Mouse (Mus musculus): ENCODE measurements around the gene Etv3. TPM values are rescaled to one million over a fixed set of nuclear protein-coding genes. Genes with fewer than 3 reads are reported as not detected.
"Not testable (repeated sequence)": the region's sequence is repeated elsewhere in the genome, so short reads cannot be mapped to it uniquely, and the experiment has no call there.

Gene Etv3
- polyA plus RNA-seq (2016; fragmentation: Nextera tagmentation; extraction: Ambion mirVana): 14.1 and 15.4 TPM in 2 replicates

- H3K4me3 ChIP-seq: peak within 1 kb of the TSS; percentile 99
- peak; percentile 99 for ATAC-seq (ENCODE audit: low FRiP score)
- no peaks in the 10 kb centered on the region for H3K9me3 ChIP-seq (replicated peaks)
- peaks cover 30% of the 10 kb centered on the region for H3K36me3 ChIP-seq
- peak within 1 kb of the TSS; percentile 83 for H3K4me2 ChIP-seq (replicated peaks)
- peak within 1 kb of the TSS; percentile 99 for H3K9ac ChIP-seq
- peak within 1 kb of the TSS; percentile 73 for H3K27ac ChIP-seq
- peaks cover 14% of the 10 kb centered on the region for H3K4me1 ChIP-seq
- WGBS: 7% methylated on average over 62 of the region's 64 CpGs
- H3K27me3 ChIP-seq: no peaks in the 10 kb centered on the region
Measured at GRCm38 (mm10) chr3:87525043-87525836, at the start of gene Etv3. TSS of gene Etv3 (plus strand) at chr3:87525407.

- H3K4me1 ChIP-seq; H3K27ac ChIP-seq; ATAC-seq (ENCODE audit: low FRiP score); H3K9ac ChIP-seq; H3K4me3 ChIP-seq; H3K27me3 ChIP-seq; H3K4me2 ChIP-seq (replicated peaks); H3K9me3 ChIP-seq (replicated peaks); H3K36me3 ChIP-seq: not testable (repeated sequence)
- WGBS: 85% methylated on average over 3 of the region's 3 CpGs
Measured at GRCm38 (mm10) chr3:87477948-87478347, 47.3 kb upstream of the Etv3 start.

- H3K36me3 ChIP-seq; H3K4me2 ChIP-seq (replicated peaks): not testable (repeated sequence)
Measured at GRCm38 (mm10) chr3:87478596-87478995, 46.6 kb upstream of the Etv3 start.

GRCm38 (mm10) chr3:87479230-87479629 lies 46.0 kb upstream of the Etv3 start:
- not testable (repeated sequence) for H3K27me3 ChIP-seq; H3K27ac ChIP-seq; H3K9ac ChIP-seq; H3K4me1 ChIP-seq; H3K4me2 ChIP-seq (replicated peaks); ATAC-seq (ENCODE audit: low FRiP score); H3K9me3 ChIP-seq (replicated peaks); H3K36me3 ChIP-seq; H3K4me3 ChIP-seq

More at GRCm38 (mm10) chr3:87478596-87478995, 46.6 kb upstream of the Etv3 start:
- H3K4me3 ChIP-seq; H3K9ac ChIP-seq; H3K4me1 ChIP-seq; H3K27me3 ChIP-seq; H3K27ac ChIP-seq; ATAC-seq (ENCODE audit: low FRiP score); H3K9me3 ChIP-seq (replicated peaks): not testable (repeated sequence)
- 88% methylated on average over 6 of the region's 6 CpGs for WGBS

GRCm38 (mm10) chr3:87487392-87487791 lies 37.8 kb upstream of the Etv3 start:
- no peak overlapping the region for H3K4me2 ChIP-seq (replicated peaks)
- H3K27me3 ChIP-seq: no peaks in the 10 kb centered on the region
- H3K9ac ChIP-seq: no peak overlapping the region
- H3K9me3 ChIP-seq (replicated peaks): no peaks in the 10 kb centered on the region
- WGBS: 88% methylated on average over 4 of the region's 4 CpGs
- no peaks in the 10 kb centered on the region for H3K4me1 ChIP-seq
- no peak overlapping the region for H3K4me3 ChIP-seq
- ATAC-seq (ENCODE audit: low FRiP score): no peak
- no peaks in the 10 kb centered on the region for H3K36me3 ChIP-seq
- no peak overlapping the region for H3K27ac ChIP-seq

- no peak overlapping the region for H3K27ac ChIP-seq
- H3K27me3 ChIP-seq: no peaks in the 10 kb centered on the region
- no peak overlapping the region for H3K4me2 ChIP-seq (replicated peaks)
- ATAC-seq (ENCODE audit: low FRiP score): no peak
- no peaks in the 10 kb centered on the region for H3K9me3 ChIP-seq (replicated peaks)
- H3K4me3 ChIP-seq: no peak overlapping the region
- no peaks in the 10 kb centered on the region for H3K4me1 ChIP-seq
- H3K9ac ChIP-seq: no peak overlapping the region
- H3K36me3 ChIP-seq: no peaks in the 10 kb centered on the region
- 59% methylated on average over 2 of the region's 2 CpGs for WGBS
Measured at GRCm38 (mm10) chr3:87487911-87488310, 37.3 kb upstream of the Etv3 start.

GRCm38 (mm10) chr3:87498266-87498665 lies 26.9 kb upstream of the Etv3 start:
- no peak overlapping the region for H3K4me3 ChIP-seq

GRCm38 (mm10) chr3:87499072-87499471 lies 26.1 kb upstream of the Etv3 start:
- 19% methylated on average over 3 of the region's 3 CpGs for WGBS
- H3K27me3 ChIP-seq: no peaks in the 10 kb centered on the region
- H3K36me3 ChIP-seq: no peaks in the 10 kb centered on the region
- H3K9ac ChIP-seq: no peak overlapping the region
- no peak for ATAC-seq (ENCODE audit: low FRiP score)
- H3K4me1 ChIP-seq: no peaks in the 10 kb centered on the region
- no peak overlapping the region for H3K27ac ChIP-seq
- no peak overlapping the region for H3K4me2 ChIP-seq (replicated peaks)
- no peaks in the 10 kb centered on the region for H3K9me3 ChIP-seq (replicated peaks)
- H3K4me3 ChIP-seq: no peak overlapping the region

More at GRCm38 (mm10) chr3:87498266-87498665, 26.9 kb upstream of the Etv3 start:
- no peak overlapping the region for H3K4me2 ChIP-seq (replicated peaks)
- no peaks in the 10 kb centered on the region for H3K36me3 ChIP-seq
- WGBS: 80% methylated on average over 9 of the region's 9 CpGs
- H3K9ac ChIP-seq: no peak overlapping the region
- no peaks in the 10 kb centered on the region for H3K27me3 ChIP-seq
- no peaks in the 10 kb centered on the region for H3K9me3 ChIP-seq (replicated peaks)
- no peaks in the 10 kb centered on the region for H3K4me1 ChIP-seq
- no peak for ATAC-seq (ENCODE audit: low FRiP score)
- H3K27ac ChIP-seq: no peak overlapping the region

- no peaks in the 10 kb centered on the region for H3K9me3 ChIP-seq (replicated peaks)
- no peak overlapping the region for H3K27ac ChIP-seq
- H3K36me3 ChIP-seq: no peaks in the 10 kb centered on the region
- H3K27me3 ChIP-seq: no peaks in the 10 kb centered on the region
- ATAC-seq (ENCODE audit: low FRiP score): no peak
- no peak overlapping the region for H3K4me2 ChIP-seq (replicated peaks)
- no peak overlapping the region for H3K4me3 ChIP-seq
- H3K4me1 ChIP-seq: no peaks in the 10 kb centered on the region
- H3K9ac ChIP-seq: 0 out of 2 replicates have a peak overlapping the region, but pooled peaks have one; percentile 18
- 81% methylated on average over 24 of the region's 24 CpGs for WGBS
Measured at GRCm38 (mm10) chr3:87500088-87501055, 24.8 kb upstream of the Etv3 start.

- 72% methylated on average over 8 of the region's 8 CpGs for WGBS
- H3K9me3 ChIP-seq (replicated peaks): no peaks in the 10 kb centered on the region
- no peak overlapping the region for H3K4me3 ChIP-seq
- no peak overlapping the region for H3K9ac ChIP-seq
- H3K36me3 ChIP-seq: no peaks in the 10 kb centered on the region
- H3K4me2 ChIP-seq (replicated peaks): no peak overlapping the region
- no peak for ATAC-seq (ENCODE audit: low FRiP score)
- H3K27ac ChIP-seq: no peak overlapping the region
- no peaks in the 10 kb centered on the region for H3K27me3 ChIP-seq
- no peaks in the 10 kb centered on the region for H3K4me1 ChIP-seq
Measured at GRCm38 (mm10) chr3:87501151-87501550, 24.1 kb upstream of the Etv3 start.

- Histone ChIP-seq H3K4me3 (no peak overlapping the region), H3K4me2 (replicated peaks) (no peak overlapping the region), H3K27me3 (no peaks in the 10 kb centered on the region), H3K9ac (no peak overlapping the region), H3K27ac (no peak overlapping the region), H3K36me3 (no peaks in the 10 kb centered on the region), H3K9me3 (replicated peaks) (no peaks in the 10 kb centered on the region), H3K4me1 (no peaks in the 10 kb centered on the region)
- ATAC-seq (ENCODE audit: low FRiP score): no peak
- 92% methylated on average over 6 of the region's 6 CpGs for WGBS
Measured at GRCm38 (mm10) chr3:87502771-87503170, 22.4 kb upstream of the Etv3 start.

GRCm38 (mm10) chr3:87504330-87504729 lies 20.9 kb upstream of the Etv3 start:
- H3K9ac ChIP-seq: no peak overlapping the region
- WGBS: 31% methylated on average over 7 of the region's 7 CpGs
- no peaks in the 10 kb centered on the region for H3K36me3 ChIP-seq
- 0 out of 2 replicates have a peak, but pooled peaks cover 7% of the 10 kb centered on the region for H3K4me1 ChIP-seq
- no peak overlapping the region for H3K4me3 ChIP-seq
- no peaks in the 10 kb centered on the region for H3K9me3 ChIP-seq (replicated peaks)
- no peak overlapping the region for H3K4me2 ChIP-seq (replicated peaks)
- H3K27ac ChIP-seq: no peak overlapping the region
- 0 out of 2 replicates have a peak, but pooled peaks have one; percentile 28 for ATAC-seq (ENCODE audit: low FRiP score)
- no peaks in the 10 kb centered on the region for H3K27me3 ChIP-seq
